Mouse (Mus musculus) forelimb bud, embryonic 11.5 days (tissue): ENCODE measurements around the gene Crybb2.
A peak's percentile ranks its signal among the peaks of the same experiment; 100 is the strongest.
"Not testable (repeated sequence)": the region's sequence is repeated elsewhere in the genome, so short reads cannot be mapped to it uniquely, and the experiment has no call there.

Experiments
- DNase-seq: peaks from one replicate; pipeline ENCODE4 v3.0.0-alpha.2; 2012; ENCODE audit warnings: low read depth, low spot score

The Crybb2 gene

GRCm38 (mm10) chr5:113070017-113070416 is at the start of gene Crybb2:
Gene Crybb2 (minus strand): TSS chr5:113070117.
- DNase-seq: no peak

GRCm38 (mm10) chr5:113119291-113119690 is 49.4 kb upstream of the Crybb2 start:
- DNase-seq: no peak

- no peak for DNase-seq
These were observed 48.8 kb upstream of the Crybb2 start for GRCm38 (mm10) chr5:113118695-113119094.

GRCm38 (mm10) chr5:113117361-113117760 is 47.4 kb upstream of the Crybb2 start:
- no peak for DNase-seq

- DNase-seq: no peak
These were observed 46.0 kb upstream of the Crybb2 start for GRCm38 (mm10) chr5:113115896-113116295.

GRCm38 (mm10) chr5:113114264-113115225 is 44.6 kb upstream of the Crybb2 start:
- DNase-seq: no peak

GRCm38 (mm10) chr5:113113120-113113519 is 43.2 kb upstream of the Crybb2 start:
- no peak for DNase-seq

- no peak for DNase-seq
These were observed 41.4 kb upstream of the Crybb2 start for GRCm38 (mm10) chr5:113111336-113111735.

GRCm38 (mm10) chr5:113110929-113111328 is 41.0 kb upstream of the Crybb2 start:
- DNase-seq: no peak

- DNase-seq: not testable (repeated sequence)
These were observed 39.7 kb upstream of the Crybb2 start for GRCm38 (mm10) chr5:113109651-113110050.

GRCm38 (mm10) chr5:113108165-113108764 is 38.3 kb upstream of the Crybb2 start:
- no peak for DNase-seq

- no peak for DNase-seq
These were observed 37.8 kb upstream of the Crybb2 start for GRCm38 (mm10) chr5:113107709-113108108.

GRCm38 (mm10) chr5:113106594-113106993 is 36.7 kb upstream of the Crybb2 start:
- DNase-seq: no peak

GRCm38 (mm10) chr5:113105481-113105880 is 35.6 kb upstream of the Crybb2 start:
- DNase-seq: no peak

- no peak for DNase-seq
These were observed 35.1 kb upstream of the Crybb2 start for GRCm38 (mm10) chr5:113105035-113105434.

- no peak for DNase-seq
These were observed 32.5 kb upstream of the Crybb2 start for GRCm38 (mm10) chr5:113102455-113102854.

- no peak for DNase-seq
These were observed 31.5 kb upstream of the Crybb2 start for GRCm38 (mm10) chr5:113101457-113101856.

GRCm38 (mm10) chr5:113100422-113100821 is 30.5 kb upstream of the Crybb2 start:
- no peak for DNase-seq

- DNase-seq: peak; percentile 85
These were observed 29.6 kb upstream of the Crybb2 start for GRCm38 (mm10) chr5:113099546-113099945.

- DNase-seq: no peak
These were observed 27.6 kb upstream of the Crybb2 start for GRCm38 (mm10) chr5:113097551-113097950.

- DNase-seq: no peak
These were observed 25.5 kb upstream of the Crybb2 start for GRCm38 (mm10) chr5:113095456-113095855.

GRCm38 (mm10) chr5:113092406-113092805 is 22.5 kb upstream of the Crybb2 start:
- DNase-seq: no peak

- peak; percentile 53 for DNase-seq
These were observed 21.2 kb upstream of the Crybb2 start for GRCm38 (mm10) chr5:113091162-113091561.
